Mouse (Mus musculus) embryonic stem cell, embryonic (primary cell): Measurements from ENCODE around the gene Utp11.

Source experiments
- CTCF ChIA-PET, 4 experiments: fragments of 300-600 bp in 2 of 4; fragments of 350-600 bp in 2 of 4; sonication (Branson Sonifier 250); formaldehyde crosslinking; loops; one replicate each; lab custom pipeline; 2022; ENCODE audit warnings: inconsistent platforms in 2 of 4; lab: Charles Lee
- POLR2A ChIA-PET, 4 experiments: fragments of 300-600 bp in 2 of 4; fragments of 350-600 bp in 2 of 4; sonication (Branson Sonifier 250); formaldehyde crosslinking; loops; one replicate each; lab custom pipeline; 2022; ENCODE audit warnings: antibody characterized with exemption in 4 of 4, inconsistent platforms in 1 of 4; lab: Charles Lee

The Utp11 gene

GRCm38 (mm10) chr4:124694572-124694971 lies 1.2 kb upstream of the Utp11 start:
- POLR2A ChIA-PET = interaction anchor here in 3 of 4 experiments (0.5 to 3.4 kb wide), 17 partner anchors 9 to 160 kb away, joined by 3 to 27 read pairs (median 5); partner anchors contain the start of genes Mtf1 (in 2 of the 3), Inpp5b (in 1 of the 3) and Sf3a3 (in 1 of the 3)
- CTCF ChIA-PET = interaction anchor here in 3 of 4 experiments (0.7 to 1.9 kb wide), 5 partner anchors 10 to 86 kb away, joined by 3 to 7 read pairs (median 4); partner anchors contain the start of gene Sf3a3 (in 1 of the 3)

DNA sequence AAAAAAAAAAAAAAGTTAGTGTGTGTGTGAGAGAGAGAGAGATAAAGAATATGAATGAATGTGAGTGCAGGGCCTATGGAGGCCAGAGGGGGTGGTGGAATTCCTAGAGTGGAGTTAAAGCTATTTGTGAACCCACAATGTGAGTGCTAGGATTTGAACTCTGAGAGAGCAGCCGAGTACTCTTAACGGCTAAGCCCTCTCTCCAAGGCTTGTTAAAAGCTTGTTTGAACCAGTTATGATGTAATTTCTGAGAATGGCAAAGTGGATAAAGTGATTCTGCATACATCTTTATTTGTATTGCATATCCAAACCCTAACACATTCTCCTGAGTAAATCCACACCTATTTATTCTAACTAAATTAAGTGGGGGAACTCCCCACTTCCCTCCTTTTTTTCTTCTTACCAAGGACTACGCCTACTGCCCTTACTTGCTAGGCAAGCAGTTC lies 961 bp downstream of the Utp11 start:
- POLR2A ChIA-PET = interaction anchor here in 2 of 4 experiments (0.7 to 1.0 kb wide), 3 partner anchors 10 to 1363 kb away, joined by 3 to 5 read pairs (median 3); no protein-coding TSS in a partner anchor
- CTCF ChIA-PET = interaction anchor here in 1 of 4 experiments (1.0 kb wide), 1 partner anchor 16 kb away, joined by 3 read pairs; no protein-coding TSS in a partner anchor

- POLR2A ChIA-PET = interaction anchor here in 1 of 4 experiments (0.6 to 1.4 kb wide), 6 partner anchors 9 to 105 kb away, joined by 3 read pairs; partner anchors contain the start of gene Fhl3
Measured at GRCm38 (mm10) chr4:124691455-124691854, 1.9 kb downstream of the Utp11 start.

DNA sequence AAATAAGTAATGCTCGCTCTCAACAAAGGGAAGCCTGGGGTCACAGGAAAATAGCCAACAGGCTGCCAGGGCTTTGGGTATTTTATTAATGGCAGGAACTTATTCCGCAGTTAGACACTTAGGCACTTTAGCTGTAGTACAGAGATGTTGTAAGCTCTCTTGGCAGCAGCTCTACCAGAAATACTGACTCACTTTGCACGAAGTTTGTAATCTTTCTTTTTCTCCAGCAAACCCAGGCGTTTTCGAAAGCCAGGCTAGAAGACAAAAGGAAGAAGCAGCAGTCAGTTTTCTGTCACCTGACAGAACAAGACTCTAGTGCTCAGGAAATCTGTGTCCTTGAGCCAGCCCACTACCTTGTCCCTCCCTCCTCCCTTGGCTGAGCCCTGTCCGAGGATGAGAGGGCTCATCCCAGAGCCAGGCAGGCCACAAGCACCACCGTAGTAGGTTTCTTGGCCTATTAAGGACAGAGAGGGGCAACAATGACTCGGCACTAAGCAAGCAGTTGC lies 7.5 kb downstream of the Utp11 start:
- POLR2A ChIA-PET = interaction anchor here in 3 of 4 experiments (0.5 to 1.8 kb wide), 7 partner anchors 8 to 310 kb away, joined by 3 to 11 read pairs (median 3); partner anchors contain the start of genes Fhl3 (in 2 of the 3) and Utp11 (in 1 of the 3)
- CTCF ChIA-PET = interaction anchor here in 2 of 4 experiments (0.6 to 1.6 kb wide), 5 partner anchors 8 to 413 kb away, joined by 3 to 5 read pairs (median 3); partner anchors contain the start of genes Pou3f1 (in 1 of the 2) and Utp11 (in 1 of the 2)

More at GRCm38 (mm10) chr4:124691455-124691854, 1.9 kb downstream of the Utp11 start:
- CTCF ChIA-PET = interaction anchor here in 2 of 4 experiments (0.6 to 0.7 kb wide), 2 partner anchors 15 to 463 kb away, joined by 3 to 4 read pairs; no protein-coding TSS in a partner anchor

- ChIA-PET CTCF (interaction anchor here (0.5 to 2.2 kb wide), 15 partner anchors 8 to 544 kb away, joined by 3 to 10 read pairs (median 4); partner anchors contain the start of genes Pou3f1 (in 2 of the 4), Utp11 (in 2 of the 4), Fhl3 (in 1 of the 4) and Sf3a3 (in 1 of the 4)), POLR2A (interaction anchor here (0.5 to 2.7 kb wide), 11 partner anchors 8 to 451 kb away, joined by 3 to 14 read pairs (median 4); partner anchors contain the start of genes Fhl3 (in 2 of the 4), Utp11 (in 2 of the 4), 1110065P20Rik (in 1 of the 4) and Mtf1 (in 1 of the 4))
Measured at GRCm38 (mm10) chr4:124685453-124685852, 7.9 kb downstream of the Utp11 start.

GRCm38 (mm10) chr4:124685004-124685403 lies 8.4 kb downstream of the Utp11 start:
- ChIA-PET CTCF (interaction anchor here (0.5 to 2.2 kb wide), 17 partner anchors 9 to 543 kb away, joined by 3 to 10 read pairs (median 4); partner anchors contain the start of genes Utp11 (in 2 of the 4), Epha10 (in 1 of the 4), Fhl3 (in 1 of the 4) and Pou3f1 (in 1 of the 4)), POLR2A (interaction anchor here (0.5 to 2.7 kb wide), 13 partner anchors 9 to 451 kb away, joined by 3 to 14 read pairs (median 3); partner anchors contain the start of genes Fhl3 (in 2 of the 4), Utp11 (in 2 of the 4), 1110065P20Rik (in 1 of the 4) and Mtf1 (in 1 of the 4))

DNA sequence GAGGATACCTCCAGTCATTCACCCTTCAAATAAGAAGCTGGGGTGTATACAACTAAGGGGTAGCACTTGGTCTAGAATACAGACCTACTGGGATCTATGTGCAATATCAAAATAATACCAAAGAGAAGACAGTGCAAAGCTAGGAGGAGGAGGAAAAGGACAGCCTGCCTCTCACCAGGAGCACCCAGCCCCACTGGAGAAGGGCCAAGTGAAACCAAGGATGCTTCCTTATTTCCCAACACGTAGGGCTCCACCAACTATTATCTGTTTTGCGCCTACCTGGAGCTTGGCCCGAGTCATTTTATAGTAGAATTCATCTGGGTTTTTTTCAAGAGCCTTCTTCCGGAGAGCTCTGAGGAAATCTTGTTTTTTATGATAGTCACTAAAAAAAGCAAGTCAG lies 9.9 kb downstream of the Utp11 start:
- POLR2A ChIA-PET = interaction anchor here in 3 of 4 experiments (0.6 to 2.7 kb wide), 6 partner anchors 10 to 648 kb away, joined by 3 to 14 read pairs (median 6); partner anchors contain the start of genes Utp11 (in 2 of the 3), Pou3f1 (in 1 of the 3) and Sf3a3 (in 1 of the 3)
- CTCF ChIA-PET = interaction anchor here in 3 of 4 experiments (0.5 to 2.8 kb wide), 4 partner anchors 21 to 649 kb away, joined by 3 to 11 read pairs (median 6); no protein-coding TSS in a partner anchor

GRCm38 (mm10) chr4:124682270-124682669 lies 11.1 kb downstream of the Utp11 start:
- ChIA-PET POLR2A (interaction anchor here in 3 of 4 experiments (0.6 to 1.1 kb wide), 5 partner anchors 10 to 477 kb away, joined by 3 read pairs; partner anchors contain the start of gene Mtf1 (in 1 of the 3)), CTCF (interaction anchor here in 3 of 4 experiments (0.6 to 2.8 kb wide), 8 partner anchors 11 to 1418 kb away, joined by 3 to 11 read pairs (median 4); partner anchors contain the start of genes Utp11 (in 2 of the 3) and Pou3f1 (in 1 of the 3))

- CTCF ChIA-PET = interaction anchor here in 2 of 4 experiments (1.2 to 1.4 kb wide), 2 partner anchors 23 to 447 kb away, joined by 3 to 4 read pairs; no protein-coding TSS in a partner anchor
- POLR2A ChIA-PET = interaction anchor here in 1 of 4 experiments (0.6 to 0.9 kb wide), 3 partner anchors 11 to 83 kb away, joined by 3 read pairs; no protein-coding TSS in a partner anchor
Measured at GRCm38 (mm10) chr4:124675958-124676357, 17.4 kb downstream of the Utp11 start.

- POLR2A ChIA-PET = interaction anchor here in 1 of 4 experiments (0.7 kb wide), 1 partner anchor 58 kb away, joined by 4 read pairs; no protein-coding TSS in a partner anchor
- CTCF ChIA-PET = interaction anchor here (0.6 to 3.2 kb wide), 6 partner anchors 10 to 1365 kb away, joined by 3 to 12 read pairs (median 4); no protein-coding TSS in a partner anchor
Measured at GRCm38 (mm10) chr4:124675037-124675436, 18.4 kb downstream of the Utp11 start.

DNA sequence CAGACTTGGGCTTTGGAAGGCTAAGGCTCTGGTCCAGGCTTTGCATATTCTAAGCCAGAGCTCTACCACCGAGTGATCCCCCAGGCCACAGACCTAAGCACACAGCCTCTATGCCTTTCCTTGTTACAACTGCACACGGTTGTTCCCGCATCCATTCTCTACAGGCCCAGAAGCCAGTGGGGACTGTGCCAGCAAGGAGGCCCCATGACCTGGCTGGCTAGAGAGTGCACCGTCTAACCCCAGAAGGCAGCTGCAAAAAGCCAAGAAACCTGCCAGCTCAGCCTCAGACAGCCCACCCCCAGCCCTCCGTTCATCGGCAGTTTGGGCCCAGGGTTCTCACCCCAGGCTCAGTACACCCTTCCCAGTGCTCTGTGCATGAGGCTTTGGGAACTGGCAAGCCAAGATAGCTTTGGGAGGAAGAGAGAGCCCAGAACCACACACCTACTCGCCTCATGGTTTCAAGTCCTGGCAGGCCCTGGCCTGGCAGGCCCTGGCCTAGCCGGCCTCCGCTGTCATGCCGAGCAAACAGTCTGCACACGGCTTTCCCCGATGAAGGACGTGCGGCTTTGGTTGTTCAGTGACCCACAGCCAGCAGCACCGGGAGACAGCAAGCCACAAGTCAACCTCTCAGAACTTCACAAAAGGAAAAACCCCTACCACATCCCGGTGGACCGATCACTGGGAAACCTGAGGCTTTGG lies 18.9 kb downstream of the Utp11 start:
- POLR2A ChIA-PET = interaction anchor here in 1 of 4 experiments (1.8 kb wide), 1 partner anchor 19 kb away, joined by 4 read pairs; the partner anchor contains the start of gene Utp11
- CTCF ChIA-PET = interaction anchor here (0.5 to 3.2 kb wide), 5 partner anchors 11 to 1364 kb away, joined by 3 to 9 read pairs (median 4); no protein-coding TSS in a partner anchor

GRCm38 (mm10) chr4:124672347-124673320 lies 20.8 kb downstream of the Utp11 start:
- CTCF ChIA-PET = interaction anchor here (0.5 to 3.2 kb wide), 7 partner anchors 12 to 444 kb away, joined by 3 to 9 read pairs (median 3); no protein-coding TSS in a partner anchor
- POLR2A ChIA-PET = interaction anchor here (0.5 to 3.1 kb wide), 18 partner anchors 7 to 1231 kb away, joined by 3 to 15 read pairs (median 4); partner anchors contain the start of genes Pou3f1 (in 1 of the 4) and Utp11 (in 1 of the 4)

GRCm38 (mm10) chr4:124671583-124671982 lies 21.8 kb downstream of the Utp11 start:
- ChIA-PET CTCF (interaction anchor here in 3 of 4 experiments (0.5 to 1.4 kb wide), 6 partner anchors 11 to 443 kb away, joined by 3 to 6 read pairs (median 3); no protein-coding TSS in a partner anchor), POLR2A (interaction anchor here (0.5 to 3.1 kb wide), 8 partner anchors 9 to 266 kb away, joined by 3 to 15 read pairs (median 4); partner anchors contain the start of gene Pou3f1 (in 1 of the 4))

GRCm38 (mm10) chr4:124670232-124670631 lies 23.2 kb downstream of the Utp11 start:
- ChIA-PET POLR2A (interaction anchor here in 1 of 4 experiments (3.1 kb wide), 1 partner anchor 13 kb away, joined by 15 read pairs; the partner anchor contains the start of gene Pou3f1), CTCF (no interaction called here)

DNA sequence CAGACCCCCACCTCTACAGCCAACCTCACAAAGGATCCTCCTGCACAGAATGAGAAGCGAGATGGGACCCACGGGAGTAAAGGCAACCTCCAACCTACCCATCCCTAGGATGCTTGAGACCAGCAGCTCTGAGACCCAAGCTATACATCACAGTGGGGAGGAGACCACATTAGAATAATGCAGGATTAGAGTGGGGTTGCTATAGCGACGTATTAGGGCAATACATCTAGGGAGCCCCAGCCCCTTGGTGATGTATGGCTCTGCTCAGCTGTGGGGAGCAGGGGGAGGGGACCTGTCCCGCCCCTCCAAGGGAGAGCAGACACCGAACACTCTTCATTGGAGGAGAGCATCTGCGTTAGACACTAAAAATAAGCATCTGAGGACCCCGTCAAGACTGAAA lies 25.3 kb downstream of the Utp11 start:
- CTCF ChIA-PET = interaction anchor here in 2 of 4 experiments (0.6 to 0.7 kb wide), 2 partner anchors 23 to 1289 kb away, joined by 3 to 4 read pairs; no protein-coding TSS in a partner anchor
- POLR2A ChIA-PET = interaction anchor here in 2 of 4 experiments (0.6 to 1.3 kb wide), 2 partner anchors 11 to 930 kb away, joined by 4 read pairs; partner anchors contain the start of gene Pou3f1 (in 1 of the 2)
